Mouse (Mus musculus) olfactory bulb, adult 2 months (tissue): ENCODE measurements around the gene Tnni3k.

ENCODE experiments used
- CTCF ChIP-seq: fragments of 200-500 bp; IDR thresholded peaks from 2 replicates; pipeline ENCODE4 v1.5.1; 2012; ENCODE audit warnings: low read depth, mild to moderate bottlenecking, low read length, moderate library complexity; ENCODE audit not compliant: insufficient read depth
- POLR2A ChIP-seq: fragments of 200-500 bp; IDR thresholded peaks from 2 replicates; pipeline ENCODE4 v1.6.1; 2012; ENCODE audit warnings: mild to moderate bottlenecking, low read depth, low read length, moderate library complexity; ENCODE audit not compliant: insufficient read depth

DNA sequence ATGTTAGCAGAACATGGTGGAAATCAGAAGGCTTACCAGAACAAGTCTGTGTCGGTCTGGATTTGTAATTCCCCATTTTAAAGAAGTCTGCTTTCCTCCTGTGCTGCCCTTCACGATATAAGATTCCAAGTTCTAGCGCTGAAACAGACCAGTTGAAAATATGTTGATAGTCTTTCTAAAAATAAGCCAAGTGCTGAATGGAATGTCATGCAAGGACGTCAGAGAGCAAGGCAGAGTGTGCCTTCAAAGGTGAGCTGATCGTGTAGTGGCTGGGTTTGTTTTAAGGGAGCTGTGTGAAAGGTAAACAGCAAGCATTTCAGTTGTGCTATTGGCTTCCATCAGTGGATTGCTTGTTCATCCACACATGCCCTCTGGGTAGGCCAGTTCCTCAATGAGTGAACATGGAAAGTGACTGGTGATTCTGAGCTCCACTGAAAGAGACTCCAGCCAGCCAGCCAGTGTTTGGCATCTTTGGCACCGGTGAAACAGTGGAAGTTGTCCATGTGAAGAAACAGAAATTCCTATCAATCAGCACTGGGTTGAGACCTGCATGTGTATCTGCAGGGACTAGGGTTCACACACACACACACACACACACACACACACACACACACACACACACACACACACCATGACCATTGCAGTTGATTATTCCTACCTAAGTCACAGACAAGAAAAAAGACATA is at the start of gene Tnni3k:
- TF ChIP-seq POLR2A, result no peak
- TF ChIP-seq CTCF, result no peak
